Mouse (Mus musculus) brown adipose tissue, adult 24 weeks (tissue): ENCODE measurements around the gene Apmap. TPM values are rescaled to one million over a fixed set of nuclear protein-coding genes. Genes with fewer than 3 reads are reported as not detected.
"Not testable (repeated sequence)": the region's sequence is repeated elsewhere in the genome, so short reads cannot be mapped to it uniquely, and the experiment has no call there.

Experiments used
- H3K27ac ChIP-seq: fragments of 200-500 bp; replicated peaks from 2 replicates; pipeline ENCODE4 v1.5.1; 2012; ENCODE audit warnings: low read depth, mild to moderate bottlenecking, low read length
- H3K4me1 ChIP-seq: fragments of 200-500 bp; 2 replicates; pipeline ENCODE4 v1.6.1; 2012; ENCODE audit warnings: low read length, mixed read lengths; ENCODE audit not compliant: control insufficient read depth, insufficient read depth, insufficient read length
- H3K4me3 ChIP-seq: fragments of 200-500 bp; 2 replicates; pipeline ENCODE4 v1.5.1; 2012; ENCODE audit warnings: low read depth, mild to moderate bottlenecking, low read length, moderate library complexity; ENCODE audit not compliant: insufficient read depth
- polyA plus RNA-seq: library from polyadenylated mRNA; stranded (reverse); fragments of >200 nt; gene quantifications from 2 replicates; pipeline ENCODE4 v1.2.4, GENCODE M21; 2012; ENCODE audit not compliant: missing spikeins, insufficient read depth, insufficient read length

Apmap gene
- polyA plus RNA-seq, 1 experiment = 136 TPM

DNA sequence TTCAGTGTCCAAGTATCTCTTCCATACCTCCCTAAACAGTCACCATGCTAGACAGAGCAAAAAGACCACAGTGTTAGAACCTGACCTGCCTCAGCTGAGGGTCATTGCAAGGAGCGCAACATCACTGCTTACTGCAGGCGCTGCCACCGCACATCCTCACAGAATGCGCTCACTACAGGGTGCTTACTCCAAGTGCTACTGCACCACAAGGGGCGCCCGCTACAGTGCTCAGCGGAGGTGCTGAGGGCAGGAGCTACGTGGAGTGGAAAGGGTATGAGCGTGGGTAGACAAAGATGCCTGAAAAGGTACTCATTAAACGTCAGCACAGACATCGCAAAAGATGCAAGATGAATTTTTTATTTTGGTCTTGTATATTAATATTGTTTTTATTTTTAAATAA, 19.3 kb downstream of the Apmap start:
- Histone ChIP-seq H3K4me3 (no peak overlapping the region), H3K27ac (no peak overlapping the region), H3K4me1 (no peaks in the 10 kb centered on the region)

DNA sequence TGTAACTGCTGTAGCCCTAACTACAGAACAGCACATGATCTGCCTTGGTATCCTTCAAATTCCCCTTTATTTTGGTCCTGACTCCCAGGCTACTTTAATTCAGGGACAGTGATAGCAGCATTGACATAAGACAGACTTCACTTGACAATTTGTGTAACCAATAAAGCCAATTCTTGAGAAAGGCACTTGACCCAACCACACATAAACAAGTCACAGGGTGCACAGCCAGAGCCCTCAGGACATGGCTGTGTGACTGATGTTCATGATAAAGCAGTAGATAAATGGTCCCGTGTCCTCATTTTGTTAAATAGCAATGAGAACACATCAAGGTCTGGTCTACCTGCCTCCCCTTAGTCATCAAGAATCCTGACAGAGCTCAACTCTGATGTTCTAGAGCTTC, 28.7 kb downstream of the Apmap start:
- Histone ChIP-seq H3K4me3 (no peak overlapping the region), H3K27ac (no peak overlapping the region), H3K4me1 (no peaks in the 10 kb centered on the region)

DNA sequence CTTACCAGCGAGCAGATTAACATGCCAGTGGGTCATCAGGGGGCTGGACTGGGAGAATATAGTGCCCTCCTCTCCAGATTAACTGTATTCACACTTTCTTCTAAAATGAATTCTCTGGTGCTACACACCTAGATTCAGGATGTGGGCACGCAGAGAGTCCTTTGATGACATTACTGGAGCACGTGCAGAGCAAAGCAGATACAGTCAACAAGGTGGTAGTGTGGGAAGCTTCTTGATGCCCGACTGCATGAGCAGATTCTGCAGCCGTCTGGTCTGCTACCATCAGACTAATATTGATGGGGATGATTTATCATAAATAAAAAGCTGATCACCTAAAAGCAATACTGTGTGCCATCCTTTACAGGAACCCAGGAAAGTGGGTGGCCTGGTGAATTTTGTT, 29.8 kb downstream of the Apmap start:
- H3K4me1 ChIP-seq = no peaks in the 10 kb centered on the region
- no peak overlapping the region for H3K27ac ChIP-seq

DNA sequence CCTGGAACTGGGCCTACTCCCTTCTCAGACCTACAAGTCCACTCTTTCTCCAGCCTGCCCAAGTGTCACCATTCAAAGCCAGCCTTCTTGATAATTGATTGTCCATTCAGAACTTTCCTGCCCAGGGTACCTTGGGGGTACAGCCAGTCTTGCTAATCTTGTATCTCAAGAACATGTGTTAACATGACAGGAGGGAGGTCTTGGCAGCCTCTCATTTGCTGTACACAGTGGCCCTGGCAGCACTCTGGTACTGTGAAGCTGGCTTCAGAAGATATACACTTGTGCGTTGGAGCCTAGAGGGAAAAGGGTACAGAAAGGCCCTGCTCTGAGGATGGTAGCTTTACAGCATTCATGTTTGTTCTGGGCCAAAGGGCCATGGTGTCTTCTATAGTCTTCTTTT, 32.1 kb downstream of the Apmap start:
- Histone ChIP-seq H3K27ac (no peak overlapping the region), H3K4me3 (no peak overlapping the region), H3K4me1 (no peaks in the 10 kb centered on the region)

More for the DNA sequence above, 29.8 kb downstream of the Apmap start:
- H3K4me3 ChIP-seq = no peak overlapping the region

DNA sequence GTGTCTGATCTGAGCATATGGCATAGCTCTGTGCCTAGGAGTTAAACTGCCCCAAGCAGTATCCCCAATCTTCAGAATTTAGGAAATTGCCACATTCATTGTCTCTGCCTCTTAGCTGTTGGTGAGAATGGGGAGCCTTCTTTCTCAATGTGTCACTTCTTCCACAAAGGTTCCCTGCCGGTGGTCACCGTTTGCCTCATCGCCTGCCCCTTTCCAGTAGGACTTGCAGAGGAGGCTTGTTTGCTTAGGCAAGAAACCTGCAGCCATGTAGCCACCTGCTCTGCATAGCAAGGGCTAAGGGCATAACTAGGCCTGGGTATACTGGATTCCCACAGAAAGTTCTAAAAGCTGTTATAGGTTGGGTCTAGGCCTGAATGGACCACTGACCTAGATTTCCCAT, 35.9 kb downstream of the Apmap start:
- Histone ChIP-seq H3K4me1 (no peaks in the 10 kb centered on the region), H3K4me3 (no peak overlapping the region), H3K27ac (no peak overlapping the region)

DNA sequence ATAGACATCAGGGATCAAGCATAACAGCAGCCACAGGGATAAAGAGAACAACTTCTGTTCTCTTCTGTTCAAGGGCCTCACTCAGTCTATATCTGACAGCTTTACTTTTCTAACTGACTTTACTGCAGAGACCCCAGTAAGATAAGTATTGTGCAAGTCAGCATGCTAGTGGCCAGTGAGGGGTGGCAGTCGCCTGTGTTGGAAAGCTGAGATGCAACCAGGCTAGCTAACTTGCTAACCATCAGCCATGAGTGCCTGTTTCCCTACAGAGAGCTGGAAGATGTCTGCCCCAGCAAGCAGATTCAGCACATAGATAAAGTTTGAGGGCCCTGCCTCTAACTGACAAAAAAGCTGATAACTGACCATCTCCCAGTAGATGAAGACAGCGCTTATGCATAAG, 37.6 kb downstream of the Apmap start:
- H3K4me1 ChIP-seq = no peaks in the 10 kb centered on the region
- H3K4me3 ChIP-seq = no peak overlapping the region
- H3K27ac ChIP-seq = no peak overlapping the region

DNA sequence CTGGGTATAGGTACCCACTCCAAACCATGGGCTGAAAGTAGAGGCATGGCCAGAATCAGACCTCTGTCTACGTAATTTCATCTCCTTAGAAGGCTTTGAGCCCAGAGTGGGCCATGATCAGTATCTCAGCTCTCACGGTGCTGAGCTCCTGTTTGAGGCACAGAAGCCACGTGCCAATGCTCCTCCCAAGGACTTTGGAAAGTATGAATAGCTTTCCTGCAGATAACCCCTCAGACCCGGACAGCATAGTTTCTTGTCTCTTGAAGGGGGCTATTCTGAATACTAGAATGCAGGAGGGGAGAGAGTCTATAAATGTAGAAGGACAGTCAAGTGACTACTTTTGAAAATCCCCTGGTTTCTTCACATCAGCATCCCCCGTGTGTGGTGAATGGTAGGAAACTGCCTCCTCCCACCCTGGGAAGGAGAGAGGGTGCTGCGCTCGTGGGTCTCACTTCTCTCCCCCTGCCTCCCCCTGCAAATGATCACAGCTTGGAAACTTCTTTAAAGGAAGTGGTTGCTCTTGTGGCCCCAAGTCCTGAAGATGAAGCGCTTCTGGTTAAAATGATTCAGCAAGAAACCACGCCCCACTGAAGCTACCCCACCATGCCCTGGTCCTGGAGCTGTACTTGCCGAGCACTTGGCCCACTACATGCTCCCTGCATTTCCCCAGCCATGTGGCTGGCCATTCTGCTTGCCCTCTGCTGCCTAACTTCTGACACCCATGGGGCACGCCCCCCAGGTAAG, 38.3 kb downstream of the Apmap start, which contains the start of gene Cst7:
TSS of gene Cst7 (plus strand) at position 569 of the 744 bp plus-strand sequence.
- Histone ChIP-seq H3K4me1 (no peaks in the 10 kb centered on the region), H3K4me3 (no peak within 1 kb of the TSS), H3K27ac (no peak within 1 kb of the TSS)

DNA sequence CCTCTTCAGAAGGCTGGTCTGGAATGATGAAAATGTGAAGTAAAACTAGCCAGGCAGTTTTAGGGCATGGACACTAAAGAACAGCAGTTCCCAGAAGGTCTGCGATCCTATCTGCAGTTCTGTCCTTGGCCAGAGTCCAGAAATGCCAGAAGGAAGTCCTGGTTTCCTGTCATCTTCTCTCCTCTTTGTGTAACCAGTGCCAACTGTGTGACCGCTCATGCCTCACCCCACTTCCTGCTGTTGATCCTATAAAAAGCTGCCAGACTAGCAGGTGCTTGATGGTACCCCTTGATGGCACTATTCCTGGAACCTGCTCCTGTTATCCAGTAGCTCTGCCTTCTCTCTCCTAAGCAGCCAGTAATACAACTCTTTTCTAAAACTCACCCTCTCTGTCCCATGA, 41.3 kb downstream of the Apmap start:
- H3K27ac ChIP-seq = no peak overlapping the region
- no peaks in the 10 kb centered on the region for H3K4me1 ChIP-seq
- no peak overlapping the region for H3K4me3 ChIP-seq

DNA sequence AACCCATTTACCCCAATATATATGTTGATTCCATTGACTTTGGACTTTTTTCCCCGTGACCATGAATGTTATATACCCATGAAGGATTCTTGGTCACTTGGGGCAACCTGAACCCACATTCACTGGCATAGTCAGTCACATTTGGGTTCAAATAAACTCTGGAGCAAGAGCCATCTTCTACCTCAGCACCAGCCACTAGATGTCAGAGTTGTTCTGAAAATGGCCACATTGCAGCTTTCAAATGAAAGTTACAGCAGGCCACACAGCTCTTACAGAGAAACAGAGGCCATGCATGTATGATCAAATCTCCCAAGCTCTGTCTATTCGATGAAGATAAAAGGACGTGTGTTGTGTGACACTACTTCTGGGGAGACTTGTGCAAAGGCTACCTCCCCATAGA, 49.8 kb downstream of the Apmap start:
- Histone ChIP-seq H3K27ac (no peak overlapping the region), H3K4me3 (no peak overlapping the region), H3K4me1 (no peaks in the 10 kb centered on the region)

DNA sequence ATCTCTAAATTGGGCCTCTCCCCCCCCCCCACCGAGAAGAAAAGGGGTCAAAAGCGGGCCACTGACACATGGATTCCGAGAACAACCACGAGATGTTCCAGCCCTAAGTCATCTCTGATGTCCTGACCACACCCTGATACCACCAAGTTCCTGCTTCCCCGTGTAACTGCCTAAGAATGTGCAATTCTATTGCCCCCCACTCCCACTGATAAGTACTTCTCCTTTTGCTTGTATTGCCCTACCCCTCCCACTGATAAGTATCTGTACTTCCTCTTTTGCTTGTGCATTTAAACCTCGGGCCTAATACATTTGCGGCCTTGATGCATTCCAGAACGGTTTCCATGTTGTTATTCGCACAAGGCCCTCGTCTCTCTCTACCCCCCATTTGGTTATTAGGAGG, 58.8 kb downstream of the Apmap start:
- not testable (repeated sequence) for H3K27ac ChIP-seq, H3K4me3 ChIP-seq, H3K4me1 ChIP-seq

Other genes with a start within 250 kb of the Apmap start
- 1.6 TPM in 1 of 2 replicates, not detected in the other for gene 3300002I08Rik, start 245.8 kb downstream of the Apmap start, polyA plus RNA-seq
- gene Zfp442, start 157.1 kb downstream of the Apmap start, polyA plus RNA-seq = 1.7 TPM in 2 replicates
- gene Zfp345, start 123.5 kb downstream of the Apmap start, polyA plus RNA-seq = not detected in 2 replicates
- gene Cst7, start 38.2 kb downstream of the Apmap start, polyA plus RNA-seq = not detected in 2 replicates
- gene Acss1, start 59.9 kb upstream of the Apmap start, polyA plus RNA-seq = 95.0 and 102 TPM in 2 replicates
- gene Vsx1, start 80.8 kb upstream of the Apmap start, polyA plus RNA-seq = not detected in 2 replicates
- gene Entpd6, start 140.5 kb upstream of the Apmap start, polyA plus RNA-seq = 12.6 and 16.9 TPM in 2 replicates
- gene Pygb, start 178.2 kb upstream of the Apmap start, polyA plus RNA-seq = 51.9 and 52.1 TPM in 2 replicates